ENCODE assay signal across 9 mouse cellular contexts in genomic region chr11:82174794-82175193, GRCm38 (mm10). TPM values are rescaled to one million over a fixed set of nuclear protein-coding genes. Genes with fewer than 3 reads are reported as not detected.
DNase-seq lines count a peak whose midpoint lies in the region; ATAC-seq and TF ChIP-seq lines count a peak whose summit lies in the region.
"Had no signal": no experiment of that assay in that cellular context is flagged by ENCODE, and none has a peak within 500 bp of the region (broad histone marks: within the 10 kb centered on the region; RNA-seq: fewer than 3 reads in every experiment).

No protein-coding gene starts in this region.

- TF ChIP-seq POLR2A in cortical plate, adult 2 months (IDR thresholded peaks at IDR 0.05; ENCODE audit: extremely low read depth, insufficient read depth, low read length), result no peak

- no peaks in the 10 kb centered on the region for H3K79me2 ChIP-seq in macrophage (ENCODE audit: inconsistent target)

- ATAC-seq in hindbrain, embryonic 14.5 days (ENCODE audit: low FRiP score), result no peak
- no peak for ATAC-seq in hindbrain, embryonic 16.5 days
- peak; percentile 66 for ATAC-seq in activated CD4-positive, CD25-positive, alpha-beta regulatory T cell, adult 4 months
- ATAC-seq in heart, embryonic 16.5 days (replicated peaks; ENCODE audit: extremely low read depth, insufficient read depth, low FRiP score), result 0 out of 2 replicates have a peak, but pooled peaks have one; percentile 16

- no peaks in the 10 kb centered on the region for H3K36me3 ChIP-seq in hindbrain, embryonic 14.5 days (replicated peaks; ENCODE audit: control insufficient read depth, insufficient read depth)
- H3K36me3 ChIP-seq in hindbrain, embryonic 16.5 days (ENCODE audit: control insufficient read depth, insufficient read depth, low read length), result no peaks in the 10 kb centered on the region
- no peaks in the 10 kb centered on the region for H3K36me3 ChIP-seq in heart, embryonic 16.5 days (ENCODE audit: control insufficient read depth, insufficient read depth)
- no peaks in the 10 kb centered on the region for H3K36me3 ChIP-seq in macrophage (ENCODE audit: inconsistent target)

- no peak overlapping the region for H3K4me2 ChIP-seq in hindbrain, embryonic 14.5 days (replicated peaks)
- H3K4me2 ChIP-seq in hindbrain, embryonic 16.5 days (ENCODE audit: low read length), result no peak overlapping the region
- H3K4me2 ChIP-seq in heart, embryonic 16.5 days (ENCODE audit: low read depth, low read length), result no peak overlapping the region

- peak; percentile 66 for TF ChIP-seq CTCF in cortical plate, adult 2 months (IDR thresholded peaks at IDR 0.05; ENCODE audit: extremely low read depth, insufficient read depth, low read length)

- H3K27me3 ChIP-seq in hindbrain, embryonic 14.5 days (ENCODE audit: control insufficient read depth, insufficient read depth, low read length), result no peaks in the 10 kb centered on the region
- H3K27me3 ChIP-seq in hindbrain, embryonic 16.5 days (replicated peaks; ENCODE audit: control insufficient read depth, insufficient read depth, low read length), result no peaks in the 10 kb centered on the region; the same call in 1 of the 2 replicates
- H3K27me3 ChIP-seq in heart, embryonic 16.5 days (ENCODE audit: control insufficient read depth, insufficient read depth, low read length), result peaks cover 5% of the 10 kb centered on the region; the same call in 1 of the 2 replicates

- peak; percentile 67 for DNase-seq in hindbrain, embryonic 14.5 days (ENCODE audit: low spot score)
- peak; percentile 42 to 53 for DNase-seq in layer of hippocampus, postnatal 14 days (ENCODE audit: low spot score in 2 of 2)
- DNase-seq in testis, postnatal 10 days (ENCODE audit: low spot score), result peak; percentile 72

- H3K4me1 ChIP-seq in hindbrain, embryonic 14.5 days (replicated peaks; ENCODE audit: control insufficient read depth, insufficient read depth, low read length), result no peaks in the 10 kb centered on the region; the same call in 1 of the 2 replicates
- H3K4me1 ChIP-seq in hindbrain, embryonic 16.5 days (ENCODE audit: control insufficient read depth, insufficient read depth, low read depth, low read length), result no peaks in the 10 kb centered on the region
- H3K4me1 ChIP-seq in cortical plate, adult 2 months (ENCODE audit: control insufficient read depth, insufficient read depth, low read length), result no peaks in the 10 kb centered on the region
- H3K4me1 ChIP-seq in heart, embryonic 16.5 days (ENCODE audit: control insufficient read depth, insufficient read depth, low read length), result no peaks in the 10 kb centered on the region

- H3K27ac ChIP-seq in hindbrain, embryonic 14.5 days, result no peak overlapping the region
- no peak overlapping the region for H3K27ac ChIP-seq in hindbrain, embryonic 16.5 days (ENCODE audit: low read depth, low read length)
- no peak overlapping the region for H3K27ac ChIP-seq in cortical plate, adult 2 months (ENCODE audit: insufficient read depth, low read length)
- H3K27ac ChIP-seq in heart, embryonic 16.5 days (ENCODE audit: low read length), result no peak overlapping the region
- peak overlapping the region; percentile 61 for H3K27ac ChIP-seq in macrophage

- no peaks in the 10 kb centered on the region for H3K9me3 ChIP-seq in hindbrain, embryonic 14.5 days (ENCODE audit: control insufficient read depth, low read length)
- H3K9me3 ChIP-seq in hindbrain, embryonic 16.5 days (ENCODE audit: control insufficient read depth, low read length), result no peaks in the 10 kb centered on the region
- no peaks in the 10 kb centered on the region for H3K9me3 ChIP-seq in heart, embryonic 16.5 days (replicated peaks; ENCODE audit: control insufficient read depth, low read length)

- no peak overlapping the region for H3K9ac ChIP-seq in hindbrain, embryonic 14.5 days
- H3K9ac ChIP-seq in hindbrain, embryonic 16.5 days (ENCODE audit: low read depth, low read length), result no peak overlapping the region
- no peak overlapping the region for H3K9ac ChIP-seq in heart, embryonic 16.5 days (ENCODE audit: low read length)

- no peak overlapping the region for H3K4me3 ChIP-seq in hindbrain, embryonic 14.5 days (replicated peaks; ENCODE audit: low read length)
- no peak overlapping the region for H3K4me3 ChIP-seq in hindbrain, embryonic 16.5 days (ENCODE audit: low read length)
- no peak overlapping the region for H3K4me3 ChIP-seq in cortical plate, adult 2 months (ENCODE audit: insufficient read depth, low read length)
- no peak overlapping the region for H3K4me3 ChIP-seq in heart, embryonic 16.5 days (ENCODE audit: low read length)
- no peak overlapping the region for H3K4me3 ChIP-seq in macrophage (ENCODE audit: inconsistent target)

- 15% methylated on average over 3 of the region's 3 CpGs for WGBS in hindbrain, embryonic 14.5 days
- 33% methylated on average over 3 of the region's 3 CpGs for WGBS in hindbrain, embryonic 16.5 days
- WGBS in heart, embryonic 16.5 days, result 20% methylated on average over 3 of the region's 3 CpGs
- 30% methylated on average over 3 of the region's 3 CpGs for WGBS in macrophage (ENCODE audit: missing documents)

RNA-seq across cellular contexts. Expression of gene Ccl8, which starts 59.8 kb away (rescaled TPM):
- polyA plus RNA-seq in hindbrain, embryonic 14.5 days (2014; fragmentation: Nextera tagmentation; extraction: Ambion mirVana), result not detected in 2 replicates
- polyA plus RNA-seq in hindbrain, embryonic 16.5 days (2015; fragmentation: Nextera tagmentation; extraction: Ambion mirVana), result not detected in 2 replicates
- polyA plus RNA-seq in activated CD4-positive, CD25-positive, alpha-beta regulatory T cell, adult 4 months (2017; shearing (Covaris generic)), result 1 to 10 TPM in 1 of 2 experiments, not detected in 1; 2.6 TPM
- not detected in 2 replicates for polyA plus RNA-seq in cortical plate, adult 2 months (2012; rRNA removed)
- 0.32 and 1.0 TPM in 2 replicates for polyA plus RNA-seq in heart, embryonic 16.5 days (2015; fragmentation: Nextera tagmentation; extraction: Ambion mirVana)
- total RNA-seq in layer of hippocampus, postnatal 14 days (2021), result not detected
- 10 to 100 TPM in 7 of 26 experiments, 1 to 10 TPM in 10, not detected in 9; 2.5 to 36.0 (median 8.0) TPM for total RNA-seq in macrophage (2018; cell fraction: chromatin; rRNA removed)
- 100 to 1,000 TPM in 13 of 26 experiments, 10 to 100 TPM in 13; 17.8 to 583 (median 120) TPM for total RNA-seq in macrophage (2018; cell fraction: cytosol; rRNA removed)
- total RNA-seq in macrophage (2018; cell fraction: nucleus; rRNA removed), result 100 to 1,000 TPM in 9 of 26 experiments, 10 to 100 TPM in 9, 1 to 10 TPM in 8; 3.1 to 229 (median 43.6) TPM
- polyA plus RNA-seq in macrophage (2018), result 26.9 to 107 TPM (median 52.2 TPM) in 3 replicates
- total RNA-seq: neutrophil, adult 5-6 weeks had no signal

Comparison
In these comparisons a context has a peak if more than half of its experiments do, and no peak if none do; other contexts are left out.
1. ATAC-seq: peak in activated CD4-positive, CD25-positive, alpha-beta regulatory T cell, adult 4 months (single experiment) and heart, embryonic 16.5 days (single experiment); none in hindbrain, embryonic 14.5 days (single experiment) and hindbrain, embryonic 16.5 days (single experiment).
2. Peak in every context shown above with its lines, with median percentiles within 50 percentile points of each other: DNase-seq.